Mouse (Mus musculus) liver, postnatal 0 days (tissue): ENCODE measurements around the gene Ntrk2.

Experiments
- CTCF ChIP-seq: sonication (generic); IDR thresholded peaks from 2 replicates; pipeline ENCODE4 v1.5.1; 2016; ENCODE audit warnings: antibody characterized with exemption, low read depth
- EP300 ChIP-seq: IDR thresholded peaks from 2 replicates; pipeline ENCODE4 v1.6.1; 2016; ENCODE audit warnings: antibody characterized with exemption, low read depth, mild to moderate bottlenecking

DNA sequence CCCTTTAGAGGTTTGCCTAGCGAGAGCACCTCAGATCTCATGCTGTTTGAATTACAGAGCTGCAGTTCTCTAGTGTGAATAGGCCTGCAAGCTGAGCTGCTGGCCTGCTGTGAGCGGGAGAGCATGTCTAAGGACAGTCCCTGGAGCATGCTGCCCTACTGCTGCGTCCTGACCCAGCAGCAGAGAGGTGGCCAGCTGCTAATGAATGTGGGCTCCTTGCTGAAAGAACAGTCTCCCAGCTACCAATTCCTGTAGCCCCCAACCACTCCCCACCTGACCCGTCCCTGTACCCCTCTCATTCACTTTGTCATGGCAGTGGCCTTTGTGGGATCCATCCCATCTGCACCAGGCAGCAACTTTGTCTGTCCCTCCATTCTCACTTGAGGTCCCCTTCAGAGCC lies 126.8 kb downstream of the Ntrk2 start:
- no peak for TF ChIP-seq CTCF
- TF ChIP-seq EP300: no peak
